Mouse (Mus musculus) neural tube, postnatal 0 days (tissue): ENCODE results near the gene Olfr890. TPM values are rescaled to one million over a fixed set of nuclear protein-coding genes. Genes with fewer than 3 reads are reported as not detected.

Experiments
- polyA plus RNA-seq: library from polyadenylated mRNA; unstranded; fragments of >200 nt; fragmentation: Nextera tagmentation; extraction: Ambion mirVana; gene quantifications from 2 replicates; pipeline ENCODE4 v1.2.1, GENCODE M21; 2015

Olfr890 gene
- polyA plus RNA-seq: not detected in 2 replicates

GRCm38 (mm10) chr9:38142217-38142616 is at the start of gene Olfr890:
Olfr890 (plus strand) TSS chr9:38142517.

GRCm38 (mm10) chr9:38107828-38108227 is 34.5 kb upstream of the Olfr890 start, which contains the start of gene Olfr888:
Olfr888 (plus strand) TSS chr9:38108128.

GRCm38 (mm10) chr9:38114898-38115297 is 27.4 kb upstream of the Olfr890 start, which contains the start of gene Olfr889:
Olfr889 (plus strand) TSS chr9:38115198.

GRCm38 (mm10) chr9:38180721-38181120 is 38.4 kb downstream of the Olfr890 start, which contains the start of gene Olfr891:
Olfr891 (minus strand) TSS chr9:38180821.

Other genes with a start within 250 kb of the Olfr890 start
- gene Olfr145, start 245.8 kb upstream of the Olfr890 start, polyA plus RNA-seq: not detected in 2 replicates
- not detected in 2 replicates for gene Olfr878, start 224.7 kb upstream of the Olfr890 start, polyA plus RNA-seq
- not detected in 2 replicates for gene Olfr881, start 150.7 kb upstream of the Olfr890 start, polyA plus RNA-seq
- not detected in 2 replicates for gene Olfr883, start 116.7 kb upstream of the Olfr890 start, polyA plus RNA-seq
- gene Olfr884, start 96.0 kb upstream of the Olfr890 start, polyA plus RNA-seq: not detected in 2 replicates
- not detected in 2 replicates for gene Olfr885, start 81.2 kb upstream of the Olfr890 start, polyA plus RNA-seq
- gene Olfr887, start 58.4 kb upstream of the Olfr890 start, polyA plus RNA-seq: not detected in 2 replicates
- not detected in 2 replicates for gene Olfr888, start 34.4 kb upstream of the Olfr890 start, polyA plus RNA-seq
- gene Olfr889, start 27.3 kb upstream of the Olfr890 start, polyA plus RNA-seq: 0.08 and 0.11 TPM in 2 replicates
- gene Olfr891, start 38.3 kb downstream of the Olfr890 start, polyA plus RNA-seq: not detected in 2 replicates
- gene Olfr893, start 65.8 kb downstream of the Olfr890 start, polyA plus RNA-seq: not detected in 2 replicates
- gene Olfr894, start 75.5 kb downstream of the Olfr890 start, polyA plus RNA-seq: not detected in 2 replicates
- not detected in 2 replicates for gene Olfr143, start 110.3 kb downstream of the Olfr890 start, polyA plus RNA-seq
- gene Olfr895, start 125.3 kb downstream of the Olfr890 start, polyA plus RNA-seq: not detected in 2 replicates
- gene Olfr896-ps1, start 148.6 kb downstream of the Olfr890 start, polyA plus RNA-seq: not detected in 2 replicates
- gene Olfr25, start 186.5 kb downstream of the Olfr890 start, polyA plus RNA-seq: not detected in 2 replicates
- gene Olfr898, start 205.9 kb downstream of the Olfr890 start, polyA plus RNA-seq: not detected in 2 replicates
- not detected in 2 replicates for gene Olfr250, start 224.4 kb downstream of the Olfr890 start, polyA plus RNA-seq
- gene Olfr251, start 234.6 kb downstream of the Olfr890 start, polyA plus RNA-seq: not detected in 2 replicates